Mouse (Mus musculus): ENCODE results near the gene Cnot11.
"Not testable (repeated sequence)": the region's sequence is repeated elsewhere in the genome, so short reads cannot be mapped to it uniquely, and the experiment has no call there.

Gene Cnot11

GRCm38 (mm10) chr1:39579139-39579538, 44.3 kb downstream of the Cnot11 start:
- no peak for DNase-seq (ENCODE audit: low read depth, low spot score)

- no peak for DNase-seq (ENCODE audit: low read depth, low spot score)
Measured at GRCm38 (mm10) chr1:39581215-39581614, 46.4 kb downstream of the Cnot11 start.

- no peak for DNase-seq (ENCODE audit: low read depth, low spot score)
Measured at GRCm38 (mm10) chr1:39583173-39583572, 48.4 kb downstream of the Cnot11 start.

- DNase-seq (ENCODE audit: low read depth, low spot score) = no peak
Measured at GRCm38 (mm10) chr1:39585416-39585815, 50.6 kb downstream of the Cnot11 start.

GRCm38 (mm10) chr1:39590193-39590592, 55.4 kb downstream of the Cnot11 start:
- DNase-seq (ENCODE audit: low read depth, low spot score) = no peak

GRCm38 (mm10) chr1:39591557-39591956, 56.8 kb downstream of the Cnot11 start:
- not testable (repeated sequence) for DNase-seq (ENCODE audit: low read depth, low spot score)

- DNase-seq (ENCODE audit: low read depth, low spot score) = no peak
Measured at GRCm38 (mm10) chr1:39592090-39592489, 57.3 kb downstream of the Cnot11 start.

GRCm38 (mm10) chr1:39593836-39594235, 59.0 kb downstream of the Cnot11 start:
- no peak for DNase-seq (ENCODE audit: low read depth, low spot score)

Data from R1 (cell line).